Mouse (Mus musculus) brain, adult 2 months (tissue): ENCODE measurements around the gene Cptp.

Source experiments
- DNase-seq: peaks from one replicate; pipeline ENCODE4 v3.0.0; 2011; ENCODE audit warnings: low read depth, low spot score

The Cptp gene

GRCm38 (mm10) chr4:155841651-155842270 lies 27.5 kb downstream of the Cptp start:
- DNase-seq, result peak; percentile 45

DNA sequence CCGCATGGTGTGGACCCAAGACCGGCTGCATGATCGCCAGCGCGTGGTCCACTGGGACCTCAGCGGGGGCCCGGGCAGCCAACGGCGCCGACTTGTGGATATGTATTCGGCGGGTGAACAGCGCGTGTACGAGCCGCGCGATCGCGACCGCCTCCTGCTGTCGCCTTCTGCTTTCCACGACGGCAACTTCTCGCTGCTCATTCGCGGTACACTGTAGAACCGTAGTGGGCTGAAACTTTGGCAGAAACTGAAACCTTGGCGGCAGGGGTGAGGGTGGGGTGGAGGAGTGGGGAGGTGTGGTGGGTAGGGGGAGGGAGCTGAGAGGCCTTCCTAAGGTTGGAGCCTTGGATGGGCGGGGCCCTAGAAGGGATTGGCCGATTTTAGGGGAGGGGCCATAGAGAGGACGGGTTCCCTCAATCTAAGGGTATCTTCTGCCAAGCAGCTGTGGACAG lies 28.2 kb downstream of the Cptp start:
- peak; percentile 60 for DNase-seq

DNA sequence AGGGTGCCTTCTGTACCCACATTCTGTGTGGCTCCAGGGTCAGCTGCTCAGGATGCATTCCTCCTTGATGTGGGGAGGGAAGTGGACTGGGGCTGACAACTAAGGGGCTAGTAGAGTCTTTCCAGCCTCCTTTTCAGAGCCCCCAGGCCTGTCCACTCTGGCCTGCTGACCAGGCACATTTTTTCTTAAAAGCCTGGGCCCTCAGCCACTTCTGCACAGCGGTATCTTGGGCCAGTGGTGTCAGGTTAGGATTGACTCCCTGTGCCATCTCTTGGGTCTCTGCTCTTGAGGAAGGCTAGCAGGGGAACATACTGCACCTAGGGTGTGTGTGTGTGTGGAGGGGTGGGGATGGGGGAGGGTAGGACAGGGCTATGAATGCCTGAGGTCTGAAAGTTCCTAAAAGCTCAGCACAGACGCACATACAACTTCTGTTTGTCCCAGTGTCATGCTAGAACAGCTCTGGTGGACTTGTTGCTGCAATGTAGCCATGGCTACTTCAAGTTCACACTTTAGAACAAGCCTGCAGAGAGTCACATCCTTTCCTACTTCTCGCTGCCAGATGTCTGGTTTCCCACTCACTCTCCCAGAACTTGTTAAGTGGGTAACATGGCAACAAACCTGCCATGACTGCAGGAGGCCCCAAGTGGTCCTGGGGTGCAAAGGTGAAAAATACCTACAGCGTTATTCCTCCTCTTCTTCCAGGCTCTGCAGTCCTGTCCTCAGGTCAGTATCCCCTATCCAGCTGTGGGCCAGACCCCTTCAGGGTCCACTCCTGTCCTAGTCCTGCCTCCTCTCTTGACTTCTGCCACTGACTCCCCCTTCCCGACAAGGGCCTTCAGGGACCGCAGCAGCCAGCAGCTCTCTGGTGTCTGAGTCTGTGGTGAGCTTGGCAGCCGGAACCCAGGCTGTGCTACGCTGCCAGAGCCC lies 28.9 kb downstream of the Cptp start:
- no peak for DNase-seq

DNA sequence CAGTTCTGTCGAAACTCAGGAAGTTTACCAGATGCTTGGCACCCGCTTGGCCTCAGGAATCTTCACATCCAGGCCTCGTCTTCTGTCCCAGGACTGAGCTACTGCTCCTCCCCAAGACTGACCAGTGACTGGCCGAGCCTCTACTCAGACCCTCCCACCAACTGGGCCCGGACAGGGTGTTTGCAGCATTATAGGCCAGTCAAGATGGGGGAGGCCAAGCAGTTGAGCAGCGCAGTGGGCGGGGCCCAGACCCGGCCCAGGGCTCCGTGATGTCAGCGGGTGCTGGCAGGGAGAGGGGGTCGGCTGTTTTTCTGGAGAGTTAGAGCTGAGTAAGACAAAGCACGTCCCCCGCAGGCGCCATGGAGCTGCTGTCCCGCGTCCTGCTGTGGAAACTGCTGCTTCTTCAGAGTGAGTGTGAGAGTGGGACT lies 29.7 kb downstream of the Cptp start, which contains the start of gene Mxra8:
Gene Mxra8, plus strand, starts transcription at position 198 of the 428 bp plus-strand sequence.
- DNase-seq, result peak; percentile 36

- no peak for DNase-seq
Measured at GRCm38 (mm10) chr4:155838187-155839153, 30.8 kb downstream of the Cptp start.

DNA sequence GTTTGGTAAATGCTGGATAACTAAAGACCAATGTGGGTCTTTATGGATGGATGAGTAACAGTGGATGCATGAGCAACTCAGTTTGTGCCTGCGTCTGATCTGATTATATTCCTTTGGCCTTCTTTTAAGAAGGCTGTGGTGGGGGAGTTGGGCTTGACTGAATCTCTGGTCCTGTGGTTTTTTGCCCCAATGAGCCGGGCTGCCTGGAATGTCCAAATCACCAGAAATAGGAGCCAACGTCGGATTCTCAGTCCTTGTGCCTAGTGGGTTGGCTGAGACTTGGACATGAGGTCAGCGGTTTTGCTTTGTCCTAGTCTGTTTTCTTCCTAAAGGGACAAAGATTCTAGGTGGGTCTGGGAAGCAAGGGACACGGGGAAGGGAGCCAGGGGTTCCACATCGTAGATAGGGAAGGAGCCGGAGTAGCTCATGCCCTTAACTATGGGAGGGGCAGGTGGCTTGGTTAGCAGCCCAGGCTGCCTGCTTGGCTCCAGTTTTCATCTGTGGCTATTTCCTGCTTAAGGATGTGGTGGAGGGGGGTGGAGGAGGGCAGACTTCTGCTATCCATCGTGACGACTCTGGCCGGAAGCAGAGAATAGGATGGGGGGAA lies 31.7 kb downstream of the Cptp start:
- DNase-seq, result no peak

- peak; percentile 90 for DNase-seq
Measured at GRCm38 (mm10) chr4:155833836-155834235, 35.4 kb downstream of the Cptp start.

- no peak for DNase-seq
Measured at GRCm38 (mm10) chr4:155833234-155833633, 36.0 kb downstream of the Cptp start.

DNA sequence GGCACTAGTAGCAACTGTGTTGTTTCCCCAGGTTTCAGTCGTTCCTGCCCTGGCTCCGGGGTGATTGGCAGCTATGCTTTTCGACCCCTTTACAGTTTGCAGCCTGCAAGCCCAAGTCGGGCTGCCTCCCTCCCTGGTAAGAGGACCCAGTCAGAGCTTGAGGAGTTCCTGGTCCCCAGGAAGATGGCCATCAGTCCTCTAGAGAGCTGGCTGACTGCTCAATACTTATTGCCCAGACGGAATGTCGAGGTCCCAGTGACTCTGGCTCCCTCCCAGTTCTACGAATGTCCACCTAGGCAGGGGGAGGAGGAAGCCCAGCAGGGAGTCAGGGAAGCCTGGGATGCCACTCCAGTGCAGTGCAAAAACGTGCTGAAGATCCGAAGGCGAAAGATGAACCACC lies 36.9 kb downstream of the Cptp start:
- no peak for DNase-seq

- DNase-seq, result no peak
Measured at GRCm38 (mm10) chr4:155831831-155832230, 37.4 kb downstream of the Cptp start.

- DNase-seq, result peak; percentile 99
Measured at GRCm38 (mm10) chr4:155831205-155831766, 38.0 kb downstream of the Cptp start, which contains the start of gene Aurkaip1. Gene Aurkaip1, plus strand, starts transcription at chr4:155831272.

DNA sequence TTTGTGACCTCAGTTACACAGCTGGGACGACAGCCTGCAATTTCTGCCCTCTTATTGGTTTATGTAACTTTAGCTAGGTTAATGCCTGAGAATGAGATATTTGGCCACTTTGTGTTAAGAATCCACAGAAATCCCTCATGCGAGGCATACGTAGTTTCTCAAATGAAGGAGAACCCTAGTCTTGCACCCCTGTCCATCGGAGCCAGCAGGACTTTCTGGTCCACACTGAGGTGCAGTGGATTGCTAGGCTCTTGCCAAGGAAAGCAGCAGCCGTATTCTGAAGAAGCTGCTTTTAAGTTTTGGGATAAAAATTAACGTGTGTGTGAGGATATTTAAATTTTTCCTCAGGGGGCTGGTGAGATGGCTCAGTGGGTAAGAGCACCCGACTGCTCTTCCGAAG lies 38.6 kb downstream of the Cptp start:
- DNase-seq, result no peak

- no peak for DNase-seq
Measured at GRCm38 (mm10) chr4:155829866-155830265, 39.4 kb downstream of the Cptp start.

GRCm38 (mm10) chr4:155823443-155823842 lies 45.8 kb downstream of the Cptp start:
- no peak for DNase-seq

- DNase-seq, result peak; percentile 35
Measured at GRCm38 (mm10) chr4:155821025-155821424, 48.2 kb downstream of the Cptp start.

DNA sequence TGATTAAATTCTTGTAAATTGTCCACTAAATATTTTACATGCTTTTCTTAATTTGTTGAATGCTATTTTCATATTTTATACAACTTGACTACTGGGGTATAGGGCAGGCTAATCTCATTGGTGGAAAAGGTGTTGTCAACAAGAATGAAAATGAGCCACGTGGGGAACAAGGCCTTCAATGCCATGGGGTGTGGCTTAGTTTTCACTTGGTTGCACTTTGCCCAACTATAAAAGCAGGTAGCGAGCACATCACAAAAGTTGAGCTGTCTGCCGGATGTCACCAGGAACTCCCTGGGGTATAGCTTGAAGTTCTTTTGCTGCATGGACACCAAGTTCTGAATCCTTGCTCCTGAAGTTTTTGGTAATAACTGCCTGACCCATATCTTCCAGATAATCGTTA lies 51.7 kb downstream of the Cptp start:
- DNase-seq, result no peak
